Mouse (Mus musculus) limb, embryonic 14.5 days (tissue): ENCODE measurements around the gene Gdap1l1. TPM values are rescaled to one million over a fixed set of nuclear protein-coding genes. Genes with fewer than 3 reads are reported as not detected.
A peak's percentile ranks its signal among the peaks of the same experiment; 100 is the strongest.

Experiments
- ATAC-seq: fragments of 200-750 bp; cut with Nextera tagmentation; 2 replicates; pipeline ENCODE4 v1.8.0; 2017; ENCODE audit warnings: low read depth, moderate number of reproducible peaks, moderate TSS enrichment; ENCODE audit not compliant: low FRiP score
- DNase-seq: peaks from one replicate; pipeline ENCODE4 v3.0.0-alpha.2; 2015; ENCODE audit warnings: low spot score
- H3K27ac ChIP-seq: fragments of 300-500 bp; sonication (generic); replicated peaks from 2 replicates; pipeline ENCODE4 v1.5.1; 2014; ENCODE audit warnings: low read depth, mild to moderate bottlenecking, low read length, moderate library complexity, mixed read lengths
- H3K27me3 ChIP-seq: fragments of 300-500 bp; sonication (generic); 2 replicates; pipeline ENCODE4 v1.6.1; 2014; ENCODE audit warnings: low read length, mixed read lengths; ENCODE audit not compliant: control insufficient read depth, insufficient read depth
- H3K36me3 ChIP-seq: fragments of 300-500 bp; sonication (generic); 2 replicates; pipeline ENCODE4 v1.6.1; 2014; ENCODE audit warnings: mild to moderate bottlenecking, low read length, moderate library complexity, mixed read lengths; ENCODE audit not compliant: control insufficient read depth, insufficient read depth
- H3K4me1 ChIP-seq: fragments of 300-500 bp; sonication (generic); 2 replicates; pipeline ENCODE4 v1.6.1; 2014; ENCODE audit warnings: antibody characterized with exemption, low read length, mixed read lengths; ENCODE audit not compliant: control insufficient read depth, insufficient read depth
- H3K4me2 ChIP-seq: fragments of 300-500 bp; sonication (generic); replicated peaks from 2 replicates; pipeline ENCODE4 v1.6.1; 2014; ENCODE audit warnings: low read depth, mild to moderate bottlenecking, low read length, moderate library complexity; ENCODE audit not compliant: severe bottlenecking
- H3K4me3 ChIP-seq: fragments of 300-500 bp; sonication (generic); replicated peaks from 2 replicates; pipeline ENCODE4 v1.5.1; 2014; ENCODE audit warnings: low read length
- H3K9ac ChIP-seq: fragments of 300-500 bp; sonication (generic); 2 replicates; pipeline ENCODE4 v1.6.1; 2014; ENCODE audit warnings: mild to moderate bottlenecking, low read depth, low read length, moderate library complexity; ENCODE audit not compliant: severe bottlenecking
- H3K9me3 ChIP-seq: fragments of 300-500 bp; sonication (generic); 2 replicates; pipeline ENCODE4 v1.6.1; 2016; ENCODE audit warnings: low read length; ENCODE audit not compliant: control insufficient read depth
- POLR2A ChIP-seq: fragments of 200-500 bp; IDR thresholded peaks from 2 replicates; pipeline ENCODE4 v1.8.0; 2012; ENCODE audit warnings: inconsistent platforms, mild to moderate bottlenecking, moderate library complexity, borderline replicate concordance; ENCODE audit not compliant: insufficient read depth, insufficient read length; ENCODE audit errors: extremely low read depth
- WGBS: fragments of 180-500 bp; shearing (Covaris S2); extraction: QIAGEN DNeasy Blood & Tissue Kit; methylation state at CpG from one replicate; pipeline ENCODE4 v1.1.7; 2014; 5-methylcytosine and 5-hydroxymethylcytosine counted together
- polyA plus RNA-seq, 2 experiments: library from polyadenylated mRNA; depleted of rRNA in 1 of 2; stranded (reverse) in 1 of 2; unstranded in 1 of 2; fragments of >200 nt; fragmentation: Nextera tagmentation in 1 of 2; extraction: Ambion mirVana in 1 of 2; gene quantifications; 2 replicates each; pipeline versions ENCODE4 v1.2.1 to v1.2.3; 2012 to 2014

Gene Gdap1l1
- polyA plus RNA-seq, 2 experiments = 0.43 to 0.60 TPM

- DNase-seq (no peak), ATAC-seq (no peak)
- TF ChIP-seq POLR2A = no peak
- Histone ChIP-seq H3K9ac (no peak overlapping the region), H3K27me3 (no peaks in the 10 kb centered on the region), H3K4me1 (peaks cover 9% of the 10 kb centered on the region), H3K9me3 (no peaks in the 10 kb centered on the region), H3K36me3 (peaks cover 24% of the 10 kb centered on the region), H3K27ac (no peak overlapping the region), H3K4me2 (no peak overlapping the region), H3K4me3 (no peak overlapping the region)
- 93% methylated on average over 6 of the region's 6 CpGs for WGBS
Observed at GRCm38 (mm10) chr2:163468866-163469265, 30.6 kb downstream of the Gdap1l1 start.

DNA sequence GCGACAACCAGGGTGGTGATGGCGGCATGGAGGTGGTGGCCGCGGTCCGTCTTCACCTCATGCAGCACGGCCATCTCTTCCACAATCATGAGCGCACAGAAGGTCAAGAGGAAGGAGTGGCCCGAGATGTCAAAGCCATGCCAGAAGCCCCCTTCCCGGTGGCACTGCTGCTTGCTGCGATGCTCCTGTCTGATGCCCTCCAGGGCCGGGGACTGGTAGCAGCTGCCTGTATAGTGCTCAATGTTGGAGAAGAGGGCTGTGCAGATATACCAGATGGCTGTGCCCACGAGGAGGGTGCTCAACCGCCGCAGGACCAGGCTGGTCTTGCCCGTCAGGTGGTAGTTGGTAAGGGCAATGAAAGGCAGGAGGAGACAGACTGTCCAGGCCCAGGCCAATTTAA, 31.4 kb downstream of the Gdap1l1 start:
- Histone ChIP-seq H3K9me3 (no peaks in the 10 kb centered on the region), H3K27me3 (no peaks in the 10 kb centered on the region), H3K9ac (no peak overlapping the region), H3K4me2 (no peak overlapping the region), H3K36me3 (peaks cover 24% of the 10 kb centered on the region), H3K27ac (no peak overlapping the region), H3K4me3 (no peak overlapping the region), H3K4me1 (peaks cover 9% of the 10 kb centered on the region)
- no peak for TF ChIP-seq POLR2A
- ATAC-seq (no peak), DNase-seq (no peak)
- WGBS = 96% methylated on average over 15 of the region's 15 CpGs

GRCm38 (mm10) chr2:163471136-163471535, 32.9 kb downstream of the Gdap1l1 start:
- Histone ChIP-seq H3K4me3 (no peak overlapping the region; the same call in 1 of the 2 replicates), H3K9ac (peak overlapping the region; percentile 74; the same call in 1 of the 2 replicates), H3K4me1 (peaks cover 9% of the 10 kb centered on the region), H3K27ac (no peak overlapping the region), H3K36me3 (peaks cover 24% of the 10 kb centered on the region), H3K4me2 (peak overlapping the region; percentile 91), H3K27me3 (no peaks in the 10 kb centered on the region), H3K9me3 (no peaks in the 10 kb centered on the region)
- DNase-seq (no peak), ATAC-seq (no peak)
- TF ChIP-seq POLR2A = no peak
- whole genome bisulfite sequencing = 82% methylated on average over 3 of the region's 3 CpGs

GRCm38 (mm10) chr2:163471710-163472465, 33.6 kb downstream of the Gdap1l1 start:
- Histone ChIP-seq H3K9me3 (no peaks in the 10 kb centered on the region), H3K9ac (peak overlapping the region; percentile 74), H3K4me2 (peak overlapping the region; percentile 91), H3K27ac (no peak overlapping the region; the same call in 1 of the 2 replicates), H3K27me3 (no peaks in the 10 kb centered on the region), H3K4me1 (peaks cover 9% of the 10 kb centered on the region), H3K4me3 (peak overlapping the region; percentile 86), H3K36me3 (peaks cover 21% of the 10 kb centered on the region)
- DNase-seq (no peak), ATAC-seq (peak; percentile 60)
- TF ChIP-seq POLR2A = no peak
- 4% methylated on average over 33 of the region's 36 CpGs for WGBS

DNA sequence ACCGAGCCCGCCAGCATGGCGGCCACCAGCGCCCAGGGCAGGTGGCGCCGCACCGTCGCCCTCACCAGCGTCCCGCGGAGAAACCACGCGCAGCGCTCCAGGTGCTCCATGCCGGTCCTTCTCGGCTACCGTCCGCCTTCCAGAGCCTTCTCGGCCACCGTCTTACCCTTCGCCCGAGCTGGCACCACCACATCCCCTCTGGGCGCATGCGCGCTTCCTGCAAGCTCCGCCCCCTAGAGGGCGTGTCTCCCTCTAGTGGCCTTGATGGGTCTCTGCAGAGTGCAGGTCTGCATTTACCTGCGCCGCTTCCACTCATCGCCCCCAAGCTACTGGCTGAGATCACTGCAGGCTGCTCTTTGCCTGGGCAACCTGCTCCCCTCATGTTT, 34.2 kb downstream of the Gdap1l1 start, which contains the start of gene Fitm2:
Gene Fitm2 (minus strand): TSS at position 164 of the 386 bp plus-strand sequence.
- Histone ChIP-seq H3K4me2 (peak within 1 kb of the TSS; percentile 91), H3K27ac (no peak within 1 kb of the TSS; the same call in 1 of the 2 replicates), H3K9ac (peak within 1 kb of the TSS; percentile 74), H3K9me3 (no peaks in the 10 kb centered on the region), H3K36me3 (peaks cover 20% of the 10 kb centered on the region), H3K27me3 (no peaks in the 10 kb centered on the region), H3K4me3 (peak within 1 kb of the TSS; percentile 86), H3K4me1 (peaks cover 9% of the 10 kb centered on the region)
- TF ChIP-seq POLR2A = 0 out of 2 replicates have a peak, but pooled peaks have one; percentile 54
- DNase-seq (peak; percentile 93), ATAC-seq (peak; percentile 93)
- WGBS = under 1% methylated on average over 10 of the region's 30 CpGs
